Mouse (Mus musculus): Measurements from ENCODE around the gene Hlcs. TPM values are rescaled to one million over a fixed set of nuclear protein-coding genes. Genes with fewer than 3 reads are reported as not detected.

The Hlcs gene
- polyA plus RNA-seq, 1 experiment: 6.9 TPM

- H3K27ac ChIP-seq (ENCODE audit: insufficient read depth, low read depth, low read length): no peak overlapping the region
- no peaks in the 10 kb centered on the region for H3K4me1 ChIP-seq (ENCODE audit: control insufficient read depth, insufficient read depth, low read length)
- DNase-seq: no peak
- WGBS: 88% methylated on average over 6 of the region's 6 CpGs
- H3K4me3 ChIP-seq (ENCODE audit: insufficient read depth, low read depth, low read length): no peak overlapping the region
- H3K36me3 ChIP-seq (ENCODE audit: control insufficient read depth, insufficient read depth, low read length): no peaks in the 10 kb centered on the region
- no peak for TF ChIP-seq CTCF (conservative IDR thresholded peaks at IDR 0.05; ENCODE audit: insufficient read depth, insufficient read length, low read depth, low read length)
- TF ChIP-seq POLR2A (IDR thresholded peaks at IDR 0.05; ENCODE audit: low read depth, low read length): no peak
- no peaks in the 10 kb centered on the region for H3K27me3 ChIP-seq (replicated peaks; ENCODE audit: control insufficient read depth, insufficient read depth, low read length)
Measured at GRCm38 (mm10) chr16:94235718-94236117, 77.7 kb downstream of the Hlcs start.

- Histone ChIP-seq H3K27me3 (replicated peaks; ENCODE audit: control insufficient read depth, insufficient read depth, low read length) (no peaks in the 10 kb centered on the region), H3K36me3 (ENCODE audit: control insufficient read depth, insufficient read depth, low read length) (no peaks in the 10 kb centered on the region), H3K27ac (ENCODE audit: insufficient read depth, low read depth, low read length) (no peak overlapping the region), H3K4me3 (ENCODE audit: insufficient read depth, low read depth, low read length) (no peak overlapping the region), H3K4me1 (ENCODE audit: control insufficient read depth, insufficient read depth, low read length) (no peaks in the 10 kb centered on the region)
- 64% methylated on average over 4 of the region's 4 CpGs for WGBS
- TF ChIP-seq CTCF (conservative IDR thresholded peaks at IDR 0.05; ENCODE audit: insufficient read depth, insufficient read length, low read depth, low read length) (no peak), POLR2A (IDR thresholded peaks at IDR 0.05; ENCODE audit: low read depth, low read length) (no peak)
- DNase-seq: no peak
Measured at GRCm38 (mm10) chr16:94234202-94234601, 79.2 kb downstream of the Hlcs start.

- 0 out of 2 replicates have a peak, but pooled peaks cover 3% of the 10 kb centered on the region for H3K4me1 ChIP-seq (ENCODE audit: control insufficient read depth, insufficient read depth, low read length)
- H3K4me3 ChIP-seq (ENCODE audit: insufficient read depth, low read depth, low read length): no peak overlapping the region
- TF ChIP-seq POLR2A (IDR thresholded peaks at IDR 0.05; ENCODE audit: low read depth, low read length) (no peak), CTCF (conservative IDR thresholded peaks at IDR 0.05; ENCODE audit: insufficient read depth, insufficient read length, low read depth, low read length) (no peak)
- WGBS: 76% methylated on average over 12 of the region's 12 CpGs
- H3K36me3 ChIP-seq (ENCODE audit: control insufficient read depth, insufficient read depth, low read length): no peaks in the 10 kb centered on the region
- no peaks in the 10 kb centered on the region for H3K27me3 ChIP-seq (replicated peaks; ENCODE audit: control insufficient read depth, insufficient read depth, low read length)
- H3K27ac ChIP-seq (ENCODE audit: insufficient read depth, low read depth, low read length): no peak overlapping the region
- DNase-seq: no peak
Measured at GRCm38 (mm10) chr16:94230909-94231575, 82.3 kb downstream of the Hlcs start.

GRCm38 (mm10) chr16:94230499-94230898, 82.9 kb downstream of the Hlcs start:
- no peak for TF ChIP-seq POLR2A (IDR thresholded peaks at IDR 0.05; ENCODE audit: low read depth, low read length)
- no peak for TF ChIP-seq CTCF (conservative IDR thresholded peaks at IDR 0.05; ENCODE audit: insufficient read depth, insufficient read length, low read depth, low read length)
- Histone ChIP-seq H3K36me3 (ENCODE audit: control insufficient read depth, insufficient read depth, low read length) (no peaks in the 10 kb centered on the region), H3K4me3 (ENCODE audit: insufficient read depth, low read depth, low read length) (no peak overlapping the region), H3K4me1 (ENCODE audit: control insufficient read depth, insufficient read depth, low read length) (0 out of 2 replicates have a peak, but pooled peaks cover 3% of the 10 kb centered on the region), H3K27ac (ENCODE audit: insufficient read depth, low read depth, low read length) (no peak overlapping the region), H3K27me3 (replicated peaks; ENCODE audit: control insufficient read depth, insufficient read depth, low read length) (no peaks in the 10 kb centered on the region)
- WGBS: 75% methylated on average over 4 of the region's 4 CpGs
- no peak for DNase-seq

- TF ChIP-seq CTCF (conservative IDR thresholded peaks at IDR 0.05; ENCODE audit: insufficient read depth, insufficient read length, low read depth, low read length) (no peak), POLR2A (IDR thresholded peaks at IDR 0.05; ENCODE audit: low read depth, low read length) (no peak)
- Histone ChIP-seq H3K4me1 (ENCODE audit: control insufficient read depth, insufficient read depth, low read length) (0 out of 2 replicates have a peak, but pooled peaks cover 3% of the 10 kb centered on the region), H3K4me3 (ENCODE audit: insufficient read depth, low read depth, low read length) (no peak overlapping the region), H3K27me3 (replicated peaks; ENCODE audit: control insufficient read depth, insufficient read depth, low read length) (no peaks in the 10 kb centered on the region), H3K36me3 (ENCODE audit: control insufficient read depth, insufficient read depth, low read length) (no peaks in the 10 kb centered on the region), H3K27ac (ENCODE audit: insufficient read depth, low read depth, low read length) (no peak overlapping the region)
- DNase-seq: no peak
- 97% methylated on average over 7 of the region's 7 CpGs for WGBS
Measured at GRCm38 (mm10) chr16:94229890-94230289, 83.5 kb downstream of the Hlcs start.

- no peaks in the 10 kb centered on the region for H3K36me3 ChIP-seq (ENCODE audit: control insufficient read depth, insufficient read depth, low read length)
- no peaks in the 10 kb centered on the region for H3K27me3 ChIP-seq (replicated peaks; ENCODE audit: control insufficient read depth, insufficient read depth, low read length)
- DNase-seq: no peak
- TF ChIP-seq POLR2A (IDR thresholded peaks at IDR 0.05; ENCODE audit: low read depth, low read length) (no peak), CTCF (conservative IDR thresholded peaks at IDR 0.05; ENCODE audit: insufficient read depth, insufficient read length, low read depth, low read length) (no peak)
- 87% methylated on average over 18 of the region's 18 CpGs for WGBS
- H3K4me3 ChIP-seq (ENCODE audit: insufficient read depth, low read depth, low read length): no peak overlapping the region
- H3K4me1 ChIP-seq (ENCODE audit: control insufficient read depth, insufficient read depth, low read length): peaks cover 3% of the 10 kb centered on the region; the same call in 1 of the 2 replicates
- no peak overlapping the region for H3K27ac ChIP-seq (ENCODE audit: insufficient read depth, low read depth, low read length)
Measured at GRCm38 (mm10) chr16:94228858-94229555, 84.4 kb downstream of the Hlcs start.

- peak; percentile 95 for DNase-seq
- no peak overlapping the region for H3K4me3 ChIP-seq (ENCODE audit: insufficient read depth, low read depth, low read length)
- no peaks in the 10 kb centered on the region for H3K27me3 ChIP-seq (replicated peaks; ENCODE audit: control insufficient read depth, insufficient read depth, low read length)
- H3K27ac ChIP-seq (ENCODE audit: insufficient read depth, low read depth, low read length): no peak overlapping the region
- WGBS: 21% methylated on average over 18 of the region's 18 CpGs
- no peaks in the 10 kb centered on the region for H3K36me3 ChIP-seq (ENCODE audit: control insufficient read depth, insufficient read depth, low read length)
- peaks cover 10% of the 10 kb centered on the region; the same call in 1 of the 2 replicates for H3K4me1 ChIP-seq (ENCODE audit: control insufficient read depth, insufficient read depth, low read length)
- TF ChIP-seq POLR2A (IDR thresholded peaks at IDR 0.05; ENCODE audit: low read depth, low read length): no peak
- TF ChIP-seq CTCF (conservative IDR thresholded peaks at IDR 0.05; ENCODE audit: insufficient read depth, insufficient read length, low read depth, low read length): no peak
Measured at GRCm38 (mm10) chr16:94227328-94228018, 85.9 kb downstream of the Hlcs start.

Data from kidney, adult 2 months (tissue).